8 mouse cellular contexts compared by ENCODE assay signal in genomic region chr4:58934746-58935476, GRCm38 (mm10). TPM values are rescaled to one million over a fixed set of nuclear protein-coding genes. Genes with fewer than 3 reads are reported as not detected.
DNase-seq lines count a peak whose midpoint lies in the region; ATAC-seq and TF ChIP-seq lines count a peak whose summit lies in the region.

No protein-coding gene starts in this region.

- peak; percentile 99 for ATAC-seq in common myeloid progenitor, adult 5-6 weeks (replicated peaks; ENCODE audit: low read depth, poor library complexity, severe bottlenecking)
- no peak for ATAC-seq in heart, embryonic 13.5 days (ENCODE audit: extremely low read depth, insufficient number of reproducible peaks, low FRiP score, low TSS enrichment)
- peak; percentile 92 for ATAC-seq in stomach, postnatal 0 days (ENCODE audit: low FRiP score, low TSS enrichment)

- no peak for TF ChIP-seq EP300 in stomach, postnatal 0 days (optimal IDR thresholded peaks at IDR 0.05)

- DNase-seq in kidney, adult 2 months = peak; percentile 43
- no peak for DNase-seq in kidney, adult 11 months
- peak; percentile 77 for DNase-seq in NIH3T3 (ENCODE audit: low read depth)
- peak; percentile 36 for DNase-seq in kidney, postnatal 14 days
- DNase-seq in lung, postnatal 25 days (ENCODE audit: low spot score) = peak; percentile 73
- DNase-seq in stomach, postnatal 0 days (ENCODE audit: low spot score) = peak; percentile 61

- H3K4me3 ChIP-seq in kidney, adult 2 months (ENCODE audit: insufficient read depth, low read depth, low read length) = no peak overlapping the region
- no peak overlapping the region for H3K4me3 ChIP-seq in heart, embryonic 13.5 days
- H3K4me3 ChIP-seq in stomach, postnatal 0 days (ENCODE audit: low read depth, low read length) = no peak overlapping the region

- no peaks in the 10 kb centered on the region for H3K36me3 ChIP-seq in kidney, adult 2 months (ENCODE audit: control insufficient read depth, insufficient read depth, low read length)
- no peaks in the 10 kb centered on the region for H3K36me3 ChIP-seq in heart, embryonic 13.5 days
- no peaks in the 10 kb centered on the region for H3K36me3 ChIP-seq in stomach, postnatal 0 days (ENCODE audit: control insufficient read depth, insufficient read depth, low read length)

- 28% methylated on average over 15 of the region's 15 CpGs for WGBS in kidney, adult 2 months
- WGBS in heart, embryonic 13.5 days = 28% methylated on average over 15 of the region's 15 CpGs
- 28% methylated on average over 15 of the region's 15 CpGs for WGBS in stomach, postnatal 0 days

- no peaks in the 10 kb centered on the region for H3K27me3 ChIP-seq in kidney, adult 2 months (replicated peaks; ENCODE audit: control insufficient read depth, insufficient read depth, low read length)
- no peaks in the 10 kb centered on the region; the same call in 1 of the 2 replicates for H3K27me3 ChIP-seq in heart, embryonic 13.5 days (replicated peaks)
- no peaks in the 10 kb centered on the region for H3K27me3 ChIP-seq in stomach, postnatal 0 days (ENCODE audit: control insufficient read depth, insufficient read depth, low read length)

- H3K4me1 ChIP-seq in kidney, adult 2 months (ENCODE audit: control insufficient read depth, insufficient read depth, low read length) = no peaks in the 10 kb centered on the region
- H3K4me1 ChIP-seq in heart, embryonic 13.5 days = peaks cover 16% of the 10 kb centered on the region
- H3K4me1 ChIP-seq in stomach, postnatal 0 days (replicated peaks; ENCODE audit: control insufficient read depth, insufficient read depth) = 0 out of 2 replicates have a peak, but pooled peaks cover 3% of the 10 kb centered on the region

- no peaks in the 10 kb centered on the region for H3K9me3 ChIP-seq in heart, embryonic 13.5 days
- H3K9me3 ChIP-seq in stomach, postnatal 0 days (ENCODE audit: control insufficient read depth, low read length) = no peaks in the 10 kb centered on the region

- TF ChIP-seq CTCF in kidney, adult 2 months (conservative IDR thresholded peaks at IDR 0.05; ENCODE audit: insufficient read depth, insufficient read length, low read depth, low read length) = peak; percentile 48
- TF ChIP-seq CTCF in stomach, postnatal 0 days (IDR thresholded peaks at IDR 0.05; ENCODE audit: low read depth) = peak; percentile 66

- H3K9ac ChIP-seq in heart, embryonic 13.5 days = no peak overlapping the region
- no peak overlapping the region for H3K9ac ChIP-seq in stomach, postnatal 0 days (ENCODE audit: low read length)

- peak overlapping the region; percentile 29 for H3K4me2 ChIP-seq in heart, embryonic 13.5 days
- H3K4me2 ChIP-seq in stomach, postnatal 0 days (replicated peaks; ENCODE audit: low read depth) = 0 out of 2 replicates have a peak overlapping the region, but pooled peaks have one; percentile 14

- TF ChIP-seq POLR2A in kidney, adult 2 months (IDR thresholded peaks at IDR 0.05; ENCODE audit: low read depth, low read length) = no peak

- H3K27ac ChIP-seq in kidney, adult 2 months (ENCODE audit: insufficient read depth, low read depth, low read length) = no peak overlapping the region
- no peak overlapping the region for H3K27ac ChIP-seq in heart, embryonic 13.5 days (replicated peaks)
- no peak overlapping the region for H3K27ac ChIP-seq in stomach, postnatal 0 days (replicated peaks)

RNA-seq across cellular contexts. Expression of gene Zkscan16, which starts 8.5 kb away (rescaled TPM):
- 0.11 TPM in 1 of 2 replicates, not detected in the other for polyA plus RNA-seq in kidney, adult 2 months (2012; rRNA removed)
- total RNA-seq in common myeloid progenitor, adult 5-6 weeks (2017) = not detected in 2 replicates
- 0.18 and 0.35 TPM in 2 replicates for polyA plus RNA-seq in heart, embryonic 13.5 days (2015; fragmentation: Nextera tagmentation; extraction: Ambion mirVana)
- polyA plus RNA-seq in stomach, postnatal 0 days (2015; fragmentation: Nextera tagmentation; extraction: Ambion mirVana) = 0.11 and 0.13 TPM in 2 replicates

RNA-seq across cellular contexts. Expression of gene Ecpas, which starts 22.4 kb away (rescaled TPM):
- 10.4 and 11.4 TPM in 2 replicates for polyA plus RNA-seq in kidney, adult 2 months (2012; rRNA removed)
- 101 and 104 TPM in 2 replicates for total RNA-seq in common myeloid progenitor, adult 5-6 weeks (2017)
- polyA plus RNA-seq in heart, embryonic 13.5 days (2015; fragmentation: Nextera tagmentation; extraction: Ambion mirVana) = 19.1 and 20.8 TPM in 2 replicates
- polyA plus RNA-seq in stomach, postnatal 0 days (2015; fragmentation: Nextera tagmentation; extraction: Ambion mirVana) = 13.4 and 13.6 TPM in 2 replicates

RNA-seq across cellular contexts. Expression of gene Ptgr1, which starts 52.0 kb away (rescaled TPM):
- 2.8 and 3.5 TPM in 2 replicates for polyA plus RNA-seq in kidney, adult 2 months (2012; rRNA removed)
- 9.4 and 11.6 TPM in 2 replicates for total RNA-seq in common myeloid progenitor, adult 5-6 weeks (2017)
- 8.5 and 10.7 TPM in 2 replicates for polyA plus RNA-seq in heart, embryonic 13.5 days (2015; fragmentation: Nextera tagmentation; extraction: Ambion mirVana)
- polyA plus RNA-seq in stomach, postnatal 0 days (2015; fragmentation: Nextera tagmentation; extraction: Ambion mirVana) = 454 and 488 TPM in 2 replicates

RNA-seq across cellular contexts. Expression of gene Dnajc25, which starts 60.0 kb away (rescaled TPM):
- polyA plus RNA-seq in kidney, adult 2 months (2012; rRNA removed) = 2.7 and 3.1 TPM in 2 replicates
- total RNA-seq in common myeloid progenitor, adult 5-6 weeks (2017) = 12.0 and 17.1 TPM in 2 replicates
- polyA plus RNA-seq in heart, embryonic 13.5 days (2015; fragmentation: Nextera tagmentation; extraction: Ambion mirVana) = 9.0 and 10.6 TPM in 2 replicates
- 13.4 and 13.7 TPM in 2 replicates for polyA plus RNA-seq in stomach, postnatal 0 days (2015; fragmentation: Nextera tagmentation; extraction: Ambion mirVana)

Comparison
In these comparisons a context has a peak if more than half of its experiments do, and no peak if none do; other contexts are left out.
1. RNA of gene Ptgr1, which starts 52.0 kb away (polyA plus RNA-seq): 454 to 488 TPM in stomach, postnatal 0 days; 8.5 to 10.7 TPM in heart, embryonic 13.5 days and 2.8 to 3.5 TPM in kidney, adult 2 months; every median in the first group is over 10 times any median in the second.